In genomic region chr4:139833036-139833634, GRCm38 (mm10) we compare ENCODE assay signal across 11 mouse cellular contexts. TPM values are rescaled to one million over a fixed set of nuclear protein-coding genes. Genes with fewer than 3 reads are reported as not detected.
A peak's percentile ranks its signal among the peaks of the same experiment; 100 is the strongest.
DNase-seq lines count a peak whose midpoint lies in the region; ATAC-seq lines count a peak whose summit lies in the region.
"Had no signal": no experiment of that assay in that cellular context is flagged by ENCODE, and none has a peak within 500 bp of the region (broad histone marks: within the 10 kb centered on the region; RNA-seq: fewer than 3 reads in every experiment).

Gene Pax7, minus strand, starts transcription at chr4:139833528.

- WGBS in heart, embryonic 14.5 days = under 1% methylated on average over 35 of the region's 41 CpGs
- 0% methylated on average over 34 of the region's 41 CpGs for WGBS in forebrain, embryonic 13.5 days
- WGBS in midbrain, embryonic 13.5 days = under 1% methylated on average over 36 of the region's 41 CpGs

- no peak within 1 kb of the TSS for H3K9ac ChIP-seq in heart, embryonic 14.5 days (ENCODE audit: low read length)
- H3K9ac ChIP-seq in forebrain, embryonic 13.5 days = no peak within 1 kb of the TSS
- peak within 1 kb of the TSS; percentile 81 for H3K9ac ChIP-seq in midbrain, embryonic 13.5 days (replicated peaks)

- H3K9me3 ChIP-seq in heart, embryonic 14.5 days (ENCODE audit: control insufficient read depth, low read length) = no peaks in the 10 kb centered on the region
- H3K9me3 ChIP-seq in forebrain, embryonic 13.5 days (replicated peaks) = no peaks in the 10 kb centered on the region
- no peaks in the 10 kb centered on the region for H3K9me3 ChIP-seq in midbrain, embryonic 13.5 days

- H3K27ac ChIP-seq in heart, embryonic 14.5 days (replicated peaks in 1 of 2; ENCODE audit: control insufficient read depth in 1 of 2, insufficient read depth in 1 of 2, low read depth in 2 of 2, low read length in 2 of 2) = no peak within 1 kb of the TSS
- no peak within 1 kb of the TSS for H3K27ac ChIP-seq in forebrain, embryonic 13.5 days
- peak within 1 kb of the TSS; percentile 87 for H3K27ac ChIP-seq in midbrain, embryonic 13.5 days

- no peaks in the 10 kb centered on the region for H3K36me3 ChIP-seq in heart, embryonic 14.5 days (ENCODE audit: control insufficient read depth, insufficient read depth, low read length)
- no peaks in the 10 kb centered on the region for H3K36me3 ChIP-seq in forebrain, embryonic 13.5 days (ENCODE audit: poor library complexity, severe bottlenecking)
- H3K36me3 ChIP-seq in midbrain, embryonic 13.5 days = no peaks in the 10 kb centered on the region

- H3K27me3 ChIP-seq in heart, embryonic 14.5 days (ENCODE audit: control insufficient read depth, insufficient read depth, low read length) = peaks cover 99% of the 10 kb centered on the region
- peaks cover 100% of the 10 kb centered on the region for H3K27me3 ChIP-seq in forebrain, embryonic 13.5 days
- H3K27me3 ChIP-seq in midbrain, embryonic 13.5 days = peaks cover 99% of the 10 kb centered on the region

- peak within 1 kb of the TSS; percentile 43 for H3K4me2 ChIP-seq in heart, embryonic 14.5 days (ENCODE audit: low read length)
- peak within 1 kb of the TSS; percentile 51 for H3K4me2 ChIP-seq in forebrain, embryonic 13.5 days
- H3K4me2 ChIP-seq in midbrain, embryonic 13.5 days (replicated peaks) = peak within 1 kb of the TSS; percentile 60

- ATAC-seq in heart, embryonic 14.5 days (ENCODE audit: insufficient number of reproducible peaks, insufficient read depth, low FRiP score, low read depth) = no peak
- ATAC-seq in forebrain, embryonic 13.5 days = no peak
- ATAC-seq in midbrain, embryonic 13.5 days = peak; percentile 46; the same call in 1 of the 2 replicates

- intact Hi-C loops in left cerebral cortex, postnatal 10 days (cut with DNase I) = no loop called here

- H3K4me3 ChIP-seq in heart, embryonic 14.5 days (ENCODE audit: control insufficient read depth in 1 of 2, insufficient read depth in 1 of 2, low read depth in 1 of 2, low read length in 2 of 2) = peak within 1 kb of the TSS in 1 of 2 experiments; percentile 23; a peak in 2 of 4 replicates
- peak within 1 kb of the TSS; percentile 21 for H3K4me3 ChIP-seq in forebrain, embryonic 13.5 days
- H3K4me3 ChIP-seq in midbrain, embryonic 13.5 days (replicated peaks) = peak within 1 kb of the TSS; percentile 56

- peaks cover 2 to 10% of the 10 kb centered on the region in 2 experiments; a peak in 3 of 4 replicates for H3K4me1 ChIP-seq in heart, embryonic 14.5 days (ENCODE audit: control insufficient read depth in 2 of 2, insufficient read depth in 2 of 2, low read length in 2 of 2)
- H3K4me1 ChIP-seq in forebrain, embryonic 13.5 days = peaks cover 28% of the 10 kb centered on the region
- peaks cover 94% of the 10 kb centered on the region for H3K4me1 ChIP-seq in midbrain, embryonic 13.5 days (replicated peaks)

- no peak for DNase-seq in heart, adult 9 months (ENCODE audit: low spot score in 2 of 2)
- DNase-seq in R1 (ENCODE audit: low read depth, low spot score) = peak; percentile 77
- no peak for DNase-seq in spleen, adult 12 weeks (ENCODE audit: low spot score)
- no peak for DNase-seq in cerebellum, postnatal 4 days (ENCODE audit: low spot score in 2 of 2)
- DNase-seq in left cerebral cortex, postnatal 10 days (ENCODE audit: extremely low spot score in 1 of 2, low spot score in 2 of 2) = no peak
- DNase-seq: cerebellum, postnatal 36 days had no signal

RNA-seq across cellular contexts. Expression of gene Pax7, which starts in this region (rescaled TPM):
- not detected in 2 replicates for polyA plus RNA-seq in heart, embryonic 14.5 days (2014; fragmentation: Nextera tagmentation; extraction: Ambion mirVana)
- polyA plus RNA-seq in forebrain, embryonic 13.5 days (2015; fragmentation: Nextera tagmentation; extraction: Ambion mirVana) = 0.04 and 0.09 TPM in 2 replicates
- 4.9 and 6.5 TPM in 2 replicates for polyA plus RNA-seq in midbrain, embryonic 13.5 days (2015; fragmentation: Nextera tagmentation; extraction: Ambion mirVana)
- total RNA-seq in left cerebral cortex, postnatal 10 days (2021) = not detected
- total RNA-seq: megakaryocyte, adult 5-6 weeks had no signal
- polyA plus RNA-seq: large intestine, adult 2 months had no signal
